Mouse (Mus musculus) adrenal gland, adult 2 months (tissue): ENCODE measurements around the gene Foxa3. TPM values are rescaled to one million over a fixed set of nuclear protein-coding genes. Genes with fewer than 3 reads are reported as not detected.
"Not testable (repeated sequence)": the region's sequence is repeated elsewhere in the genome, so short reads cannot be mapped to it uniquely, and the experiment has no call there.

Experiments used
- DNase-seq: peaks from one replicate; pipeline ENCODE4 v3.0.0; 2021
- long read RNA-seq: library from polyadenylated mRNA; stranded (forward); transcript quantifications from one replicate; pipeline ENCODE4 v2.0.0, GENCODE M21; 2021
- polyA plus RNA-seq: library from polyadenylated mRNA; depleted of rRNA; stranded (reverse); fragments of >200 nt; gene quantifications from 2 replicates; pipeline ENCODE4 v1.2.3, GENCODE M21; 2012; rRNA removed
- total RNA-seq, 2 experiments: library from RNA; stranded (reverse); gene quantifications; 2 replicates each; pipeline ENCODE4 v1.2.3; 2021

Foxa3 gene
- total RNA-seq (not detected), polyA plus RNA-seq (0.08 and 0.24 TPM in 2 replicates)
- long read RNA-seq = 0 reads

DNA sequence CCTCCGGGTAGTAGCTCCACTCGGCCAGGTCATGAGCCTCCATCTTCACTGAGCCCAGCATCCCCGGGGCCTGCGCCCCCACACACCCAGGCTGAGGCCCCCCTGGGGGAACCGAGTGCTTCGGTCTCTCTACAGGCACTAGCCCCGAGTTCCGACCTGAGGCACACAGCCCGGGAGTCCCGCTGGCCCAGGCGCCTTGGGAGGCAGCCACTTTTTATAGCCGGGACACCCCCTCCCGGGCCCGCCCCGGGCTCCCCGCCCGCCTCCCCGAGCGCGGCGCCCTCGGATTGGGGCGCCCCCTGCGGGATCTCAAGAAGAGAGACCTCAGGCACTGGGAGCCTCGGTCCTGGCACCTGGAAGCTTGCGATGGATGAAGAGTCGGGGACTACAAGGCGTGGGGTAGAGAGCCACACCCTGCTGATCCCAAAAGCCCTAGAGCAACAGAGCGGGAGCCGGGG lies at the start of gene Foxa3:
TSS of gene Foxa3 (minus strand) at position 182 of the 458 bp plus-strand sequence.
- DNase-seq = peak; percentile 66

DNA sequence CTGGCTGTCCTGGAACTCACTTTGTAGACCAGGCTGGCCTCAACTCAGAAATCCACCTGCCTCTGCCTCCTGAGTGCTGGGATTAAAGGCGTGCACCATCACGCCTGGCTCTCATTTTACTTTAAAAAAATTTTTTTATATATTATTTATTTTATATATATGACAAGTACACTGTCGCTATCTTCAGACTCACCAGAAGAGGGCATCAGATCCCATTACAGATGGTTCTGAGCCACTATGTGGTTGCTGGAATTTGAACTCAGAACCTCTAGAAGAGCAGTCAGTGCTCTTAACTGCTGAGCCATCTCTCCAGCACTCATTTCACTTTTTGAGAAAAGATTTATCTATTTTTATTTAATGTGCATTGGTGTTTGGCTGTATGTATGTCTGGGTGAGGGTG lies 47.7 kb upstream of the Foxa3 start:
- not testable (repeated sequence) for DNase-seq

DNA sequence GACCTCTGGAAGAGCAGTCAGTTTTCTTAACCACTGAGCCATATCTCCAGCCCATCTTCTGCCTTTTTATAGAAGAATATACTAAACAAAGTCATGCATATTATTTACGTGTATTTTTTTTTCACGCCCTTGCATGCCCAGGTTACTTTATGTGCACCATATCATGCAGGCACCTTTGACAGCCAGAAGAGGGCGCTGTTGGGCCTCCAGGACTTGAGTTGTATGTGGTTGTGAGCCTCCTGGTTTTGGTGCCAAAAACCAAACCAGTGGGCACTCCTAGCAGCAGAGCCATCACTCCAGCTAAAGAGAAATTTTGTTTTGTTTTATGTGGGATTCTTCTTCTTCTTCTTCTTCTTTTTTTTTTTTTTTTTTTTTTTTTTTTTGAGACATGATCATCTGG lies 46.2 kb upstream of the Foxa3 start:
- no peak for DNase-seq

DNA sequence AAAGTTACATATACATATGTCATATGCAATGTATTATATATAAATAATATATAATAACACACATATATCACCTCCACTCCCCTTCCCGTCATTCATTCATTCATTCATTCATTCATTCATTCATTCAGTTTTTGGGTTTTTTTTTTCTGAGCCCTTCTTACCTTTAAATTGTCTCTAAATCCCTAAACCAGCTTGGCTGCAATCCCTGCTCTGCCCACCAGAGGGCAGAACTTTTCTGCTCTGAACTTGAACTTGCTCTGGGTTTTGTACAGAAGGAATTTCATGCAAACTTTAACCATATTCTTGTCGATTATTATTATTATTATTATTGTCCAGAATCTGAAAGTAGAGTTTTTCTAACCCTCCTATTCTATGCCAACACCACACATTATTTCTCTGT lies 45.4 kb upstream of the Foxa3 start:
- peak; percentile 67 for DNase-seq

DNA sequence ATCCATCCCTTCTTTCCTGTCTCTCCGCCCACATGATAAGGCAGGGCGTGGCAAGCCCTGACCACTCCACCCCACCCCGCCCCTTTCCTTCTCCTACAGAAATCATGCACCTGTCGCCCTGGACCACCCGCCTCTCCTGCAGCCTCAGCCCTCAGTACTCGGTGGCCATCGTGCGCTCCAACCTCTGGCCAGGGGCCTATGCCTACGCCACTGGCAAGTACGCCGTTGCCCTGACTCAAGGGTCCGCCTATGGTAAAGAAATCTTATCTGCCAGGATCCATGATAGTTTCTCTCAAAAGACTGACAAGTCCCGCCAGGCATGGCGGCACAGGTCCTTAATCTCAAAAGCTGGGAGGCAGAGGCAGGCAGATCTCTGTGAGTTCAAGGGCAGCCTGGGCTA lies 44.6 kb upstream of the Foxa3 start:
- no peak for DNase-seq

DNA sequence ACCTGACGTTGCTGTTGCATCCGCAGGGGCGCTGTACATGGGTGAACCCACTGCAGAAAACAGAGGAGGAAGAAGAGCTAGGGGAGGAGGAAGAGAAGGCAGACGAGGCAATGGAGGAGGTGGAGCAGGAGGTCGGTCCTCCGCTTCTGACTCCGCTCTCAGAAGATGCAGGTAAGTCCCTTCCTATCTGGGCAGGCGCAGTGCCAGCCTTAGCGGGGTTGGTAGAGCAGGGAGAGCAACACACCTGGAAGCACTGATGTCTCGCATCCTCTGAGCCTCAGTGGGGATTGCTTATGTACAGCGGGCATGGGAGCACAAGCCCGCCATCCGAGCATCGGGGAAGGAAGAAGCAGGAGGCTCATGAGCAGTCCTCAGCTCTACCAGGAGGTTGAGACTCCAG lies 43.7 kb upstream of the Foxa3 start:
- no peak for DNase-seq

DNA sequence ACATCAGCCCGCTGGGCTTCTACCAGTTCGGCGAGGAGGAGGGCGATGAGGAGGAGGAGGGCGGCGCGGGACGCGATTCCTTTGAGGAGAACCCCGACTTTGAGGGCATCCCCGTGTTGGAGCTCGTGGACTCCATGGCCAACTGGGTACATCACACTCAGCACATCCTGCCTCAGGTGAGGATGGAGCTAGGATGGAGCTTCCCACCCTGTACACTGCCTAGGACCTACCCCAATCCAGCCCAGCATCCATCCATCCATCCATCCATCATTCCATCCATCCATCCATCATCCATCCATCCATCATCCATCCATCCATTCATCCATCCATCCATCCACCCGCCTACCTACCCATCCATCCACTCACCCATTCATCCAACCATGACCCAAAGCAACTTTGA lies 42.6 kb upstream of the Foxa3 start:
- DNase-seq = no peak

DNA sequence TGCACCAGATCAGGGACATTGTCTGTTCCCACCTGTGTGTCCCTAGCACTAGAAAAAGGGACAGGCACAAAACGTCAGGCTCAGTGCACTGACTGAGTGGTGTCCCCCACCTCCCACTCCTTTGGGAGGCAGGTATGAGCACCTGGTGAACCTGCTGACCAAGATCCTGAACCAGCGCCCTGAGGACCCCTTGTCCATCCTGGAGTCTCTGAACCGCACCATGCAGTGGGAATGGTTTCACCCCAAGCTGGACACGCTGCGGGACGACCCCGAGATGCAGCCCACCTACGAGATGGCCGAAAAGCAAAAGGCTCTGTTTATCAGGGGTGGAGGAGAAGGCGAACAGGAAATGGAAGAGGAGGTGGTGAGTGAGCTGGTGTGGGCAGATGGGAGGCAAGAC lies 34.1 kb upstream of the Foxa3 start:
- DNase-seq = no peak

DNA sequence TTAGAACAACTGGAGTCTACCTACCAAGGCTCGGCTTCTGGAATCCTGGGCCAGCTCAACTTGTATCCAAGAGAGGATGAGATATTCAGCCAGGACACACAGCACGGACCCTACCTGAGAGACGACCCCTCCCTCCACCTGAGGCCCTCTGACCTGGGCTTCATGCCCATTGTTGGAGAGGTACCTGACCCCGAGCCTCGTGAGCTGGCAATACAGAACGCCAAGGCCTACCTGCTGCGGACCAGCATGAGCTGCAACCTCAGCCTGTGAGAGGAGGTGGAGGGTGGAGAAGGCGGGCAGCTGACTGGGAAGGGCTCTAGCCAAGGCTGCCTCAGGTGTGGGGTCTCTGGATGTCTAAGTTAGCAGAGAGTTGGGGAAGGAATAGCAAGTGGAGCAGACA lies 31.8 kb upstream of the Foxa3 start:
- no peak for DNase-seq

DNA sequence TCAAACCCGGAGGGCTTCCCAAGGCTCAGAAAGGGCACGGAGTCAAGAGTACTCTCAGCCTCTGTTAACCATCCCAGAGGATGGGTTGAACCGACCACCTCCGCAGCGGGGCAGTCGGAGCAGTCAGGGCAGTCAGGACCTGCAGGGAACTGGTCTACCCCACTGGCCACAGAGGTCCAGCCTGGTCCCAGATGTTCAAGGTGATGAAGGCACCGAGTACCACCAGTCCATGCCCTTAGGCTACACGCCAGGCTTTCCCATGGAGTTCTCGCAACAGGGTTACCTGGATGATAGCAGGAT lies 31.4 kb upstream of the Foxa3 start:
- no peak for DNase-seq

DNA sequence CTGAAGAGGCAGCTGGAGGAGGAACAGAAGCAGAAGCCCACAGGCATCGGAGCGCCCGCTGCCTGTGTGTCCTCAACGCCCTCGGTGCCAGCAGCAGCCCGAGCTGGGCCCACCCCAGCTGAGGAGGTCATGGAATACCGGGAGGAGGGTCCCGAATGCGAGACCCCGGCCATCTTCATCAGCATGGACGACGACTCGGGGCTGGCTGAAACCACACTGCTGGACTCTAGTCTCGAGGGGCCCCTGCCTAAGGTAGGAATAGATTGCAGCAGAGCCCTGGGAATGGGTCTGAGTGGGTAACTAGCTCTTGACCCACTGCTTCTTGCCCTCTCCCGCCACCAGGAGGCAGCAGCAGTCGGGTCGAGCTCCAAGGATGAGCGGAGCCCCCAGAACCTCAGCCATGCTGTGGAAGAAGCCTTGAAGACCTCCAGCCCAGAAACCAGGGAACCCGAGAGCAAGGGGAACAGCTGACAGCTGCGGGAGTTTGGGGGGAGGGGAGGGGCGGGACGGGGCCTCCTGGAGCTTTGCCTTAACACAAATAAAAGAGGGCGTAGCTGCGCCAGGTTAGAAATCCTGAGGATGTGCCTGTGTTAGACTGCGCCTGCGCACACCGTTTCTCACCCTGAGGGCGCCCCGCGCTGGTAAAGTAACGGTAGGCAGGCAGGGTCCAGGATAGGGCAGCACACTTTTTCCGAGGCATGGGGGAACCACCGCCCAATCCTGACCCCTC lies 30.9 kb upstream of the Foxa3 start, which contains the start of gene Rsph6a:
TSS of gene Rsph6a (plus strand) at position 644 of the 730 bp plus-strand sequence.
- DNase-seq = peak; percentile 18

DNA sequence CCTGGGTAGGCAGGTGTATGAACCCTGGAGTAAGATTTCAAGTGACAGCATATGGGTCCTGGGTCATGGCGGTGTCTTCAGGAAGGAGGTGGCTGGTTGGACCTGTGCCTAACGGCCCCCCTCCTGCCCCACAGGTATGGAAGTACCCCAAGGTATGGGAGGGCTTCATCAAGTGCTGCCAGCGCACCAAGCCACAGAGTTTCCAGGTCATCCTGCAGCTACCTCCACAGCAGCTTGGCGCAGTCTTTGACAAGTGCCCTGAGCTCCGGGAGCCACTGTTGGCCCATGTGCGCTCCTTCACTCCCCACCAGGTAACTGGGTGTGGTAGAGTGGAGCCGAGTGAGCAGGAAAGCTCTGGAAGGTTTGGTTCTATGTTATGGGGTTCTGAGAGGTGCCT lies 29.8 kb upstream of the Foxa3 start:
- DNase-seq = no peak

DNA sequence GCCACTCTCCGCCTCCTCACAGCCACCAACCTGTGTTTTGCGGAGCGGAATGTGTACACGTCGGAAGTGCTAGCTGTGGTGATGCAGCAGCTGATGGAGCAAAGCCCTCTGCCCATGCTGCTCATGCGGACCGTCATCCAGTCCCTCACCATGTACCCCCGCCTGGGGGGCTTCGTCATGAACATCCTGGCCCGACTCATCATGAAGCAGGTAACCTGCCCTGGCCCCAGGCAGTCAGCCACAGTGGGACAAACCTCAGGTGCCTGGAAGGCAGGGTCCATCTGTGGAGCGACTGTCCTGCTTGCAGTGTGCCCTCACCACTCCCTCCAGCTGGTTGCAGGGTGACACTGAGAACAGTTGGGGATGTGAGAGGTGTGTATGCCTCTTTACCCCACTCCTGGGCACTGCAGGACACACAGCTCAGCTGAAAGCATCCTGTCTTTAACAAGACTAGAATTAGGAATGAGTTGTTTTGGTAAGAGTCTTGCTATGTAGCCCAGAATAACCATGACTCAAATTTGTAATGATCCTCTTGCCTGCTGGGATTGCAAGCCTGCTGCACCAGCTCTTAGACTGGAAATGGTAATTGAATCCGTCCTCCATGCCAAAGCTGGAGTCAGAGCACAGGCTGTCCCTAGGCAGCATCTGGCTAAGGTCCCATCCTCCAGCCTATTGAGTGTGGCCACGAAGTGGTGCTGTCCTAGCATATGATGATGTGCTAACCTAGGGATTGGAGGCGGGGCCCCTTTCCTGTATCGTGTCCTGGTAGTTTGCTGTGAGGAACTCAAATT lies 29.2 kb upstream of the Foxa3 start:
- DNase-seq = no peak

DNA sequence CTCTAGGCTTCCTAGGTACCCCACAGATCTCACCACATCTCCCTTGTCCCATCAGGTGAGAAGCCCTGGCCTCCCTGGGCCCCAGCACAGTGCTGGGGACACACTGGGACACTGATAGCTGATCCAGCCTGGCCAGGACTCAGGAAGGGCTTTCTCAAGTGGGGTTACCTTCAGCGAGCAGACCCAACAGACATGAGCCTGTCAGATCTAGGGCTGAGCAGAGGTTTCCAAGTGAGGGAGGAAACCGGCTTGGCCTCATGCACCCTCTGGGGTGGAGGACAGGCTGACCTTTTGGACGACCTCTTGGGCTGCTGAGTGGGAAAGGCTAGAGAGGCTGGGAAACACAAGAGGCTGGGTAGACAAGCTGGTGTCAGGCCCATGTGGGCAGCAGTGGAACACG lies 27.8 kb upstream of the Foxa3 start:
- no peak for DNase-seq

DNA sequence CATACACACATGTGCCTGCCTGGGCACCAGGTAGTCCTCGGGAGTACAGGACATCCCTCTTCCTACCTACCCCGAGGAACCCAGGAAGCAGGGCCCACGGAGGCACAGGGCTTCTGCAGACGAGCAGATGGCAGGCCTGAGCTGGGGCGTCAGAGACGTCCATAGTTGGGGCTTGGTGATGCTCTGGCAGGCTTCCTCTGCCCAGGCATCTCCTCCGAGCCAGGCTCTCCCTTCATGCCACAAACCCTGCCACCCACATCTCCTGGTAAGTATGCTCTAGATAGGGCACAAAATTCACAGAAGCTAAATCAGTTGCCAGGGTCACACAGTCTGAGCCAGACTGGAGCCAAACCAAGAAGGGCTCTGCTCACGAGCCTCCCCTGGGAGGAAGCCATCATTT lies 26.8 kb upstream of the Foxa3 start:
- DNase-seq = no peak

DNA sequence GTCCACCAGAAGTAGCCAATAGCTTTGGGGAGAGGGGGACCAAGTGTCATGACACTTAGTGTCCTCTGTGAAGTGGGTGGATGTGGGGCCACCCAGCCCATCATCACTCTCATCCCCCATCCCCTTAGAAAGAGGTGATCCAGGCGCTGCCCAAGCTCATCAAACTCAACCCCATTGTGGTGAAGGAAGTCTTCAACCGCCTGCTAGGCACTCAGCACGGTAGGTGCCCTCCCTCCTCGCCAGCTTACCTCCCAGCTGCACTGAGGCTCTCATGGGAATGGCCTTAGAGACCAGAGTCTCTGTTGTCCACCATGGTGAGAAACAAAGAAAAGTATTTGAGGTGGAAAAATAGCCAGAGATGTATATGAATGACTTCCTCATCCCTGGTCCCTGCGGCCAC lies 25.9 kb upstream of the Foxa3 start:
- no peak for DNase-seq

DNA sequence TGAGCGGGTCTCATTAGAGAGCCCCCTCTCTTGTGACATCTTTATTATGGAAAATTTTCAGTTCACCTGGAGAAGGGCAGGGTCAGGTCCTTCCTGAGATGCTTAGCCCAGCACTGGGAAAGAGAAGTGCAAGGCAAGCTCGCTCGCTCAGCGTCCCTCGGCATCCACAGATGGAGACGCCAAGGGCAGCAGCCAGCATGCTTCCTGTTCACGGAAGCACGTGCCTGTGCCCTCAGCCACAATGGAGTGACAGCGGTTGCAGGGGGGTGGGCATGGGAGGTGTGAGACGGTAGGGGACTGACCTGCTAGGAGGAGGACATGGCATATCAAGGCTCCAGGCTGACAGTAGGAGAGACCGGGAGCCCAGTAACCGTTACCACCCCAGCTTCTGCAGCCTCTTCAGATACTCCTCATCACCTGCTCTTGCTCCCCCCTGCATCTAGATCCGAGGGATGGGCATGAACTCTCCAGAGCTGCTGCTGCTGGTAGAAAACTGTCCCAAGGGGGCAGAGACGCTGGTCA lies 24.7 kb upstream of the Foxa3 start:
- DNase-seq = no peak

DNA sequence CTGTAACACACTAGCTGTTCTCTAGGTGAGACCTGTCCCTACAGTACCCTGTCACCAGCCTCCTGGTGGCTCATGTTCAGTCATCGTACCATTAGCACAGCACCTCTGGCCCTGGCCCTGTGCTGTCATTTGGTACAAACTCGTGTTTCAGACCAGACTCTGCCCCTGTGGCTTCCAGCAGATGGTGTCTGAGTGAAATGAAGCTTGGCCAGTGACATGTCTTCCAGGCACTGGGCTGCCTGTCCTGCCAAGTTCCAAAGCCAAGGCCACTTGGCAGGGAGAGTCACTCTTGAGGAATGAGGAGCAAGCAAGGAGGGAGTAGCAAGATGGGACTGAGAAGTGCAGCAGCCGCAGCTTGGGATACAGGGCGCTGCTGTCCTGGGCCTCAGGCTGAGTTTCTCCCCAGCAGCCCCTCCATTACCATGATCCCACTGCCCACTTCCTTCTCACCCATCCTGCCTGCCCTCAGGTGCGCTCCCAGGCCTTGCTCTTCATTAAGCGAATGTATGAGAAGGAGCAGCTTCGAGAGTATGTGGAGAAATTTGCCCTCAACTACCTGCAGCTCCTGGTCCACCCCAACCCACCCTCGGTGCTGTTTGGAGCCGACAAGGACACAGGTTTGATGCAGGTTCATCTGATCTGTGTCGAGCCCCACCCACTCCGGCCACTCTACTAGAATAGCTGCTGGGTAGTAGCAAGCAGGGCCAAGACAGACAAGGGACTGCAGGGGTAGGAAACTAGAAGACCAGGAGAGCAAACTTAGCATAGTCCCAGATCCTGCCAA lies 23.1 kb upstream of the Foxa3 start:
- DNase-seq = peak; percentile 89

DNA sequence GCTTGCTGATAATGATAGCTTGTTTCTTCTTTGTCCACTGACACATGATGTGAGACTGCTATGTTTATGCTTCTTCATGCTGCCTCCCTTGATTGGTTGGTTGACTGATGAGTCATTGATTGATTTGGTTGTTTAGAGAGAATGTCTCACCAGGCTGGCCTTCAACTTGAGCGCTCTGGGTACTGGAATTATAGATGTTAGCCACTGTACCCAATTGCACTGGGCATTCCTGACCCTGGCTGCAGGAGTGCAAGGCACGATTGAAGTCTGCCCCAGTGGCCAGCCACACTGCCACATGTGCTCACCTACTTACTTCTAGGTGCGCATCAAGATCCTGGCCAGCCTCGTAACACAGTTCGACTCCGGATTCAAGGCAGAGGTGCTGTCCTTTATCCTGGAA lies 21.3 kb upstream of the Foxa3 start:
- DNase-seq = peak; percentile 68

DNA sequence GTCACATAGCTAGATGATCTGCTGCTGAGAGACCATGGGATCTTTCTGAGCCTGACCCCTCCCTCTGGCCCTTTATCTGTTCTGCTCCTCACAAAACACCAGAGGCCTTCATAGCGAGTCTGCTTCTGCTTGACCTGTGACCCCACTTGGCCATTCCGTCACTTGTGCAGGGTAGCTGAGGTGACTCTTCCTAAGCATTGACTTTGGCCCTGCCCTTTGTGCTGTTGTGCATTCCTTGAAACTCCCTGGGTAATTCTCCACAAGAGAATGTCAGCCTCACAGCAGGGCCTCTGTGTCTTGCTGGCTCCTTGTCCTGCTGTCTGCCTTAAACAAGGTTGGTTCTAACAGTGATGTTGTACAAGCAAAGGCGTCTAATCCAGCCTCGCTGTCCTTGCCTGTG lies 8.3 kb upstream of the Foxa3 start:
- no peak for DNase-seq

DNA sequence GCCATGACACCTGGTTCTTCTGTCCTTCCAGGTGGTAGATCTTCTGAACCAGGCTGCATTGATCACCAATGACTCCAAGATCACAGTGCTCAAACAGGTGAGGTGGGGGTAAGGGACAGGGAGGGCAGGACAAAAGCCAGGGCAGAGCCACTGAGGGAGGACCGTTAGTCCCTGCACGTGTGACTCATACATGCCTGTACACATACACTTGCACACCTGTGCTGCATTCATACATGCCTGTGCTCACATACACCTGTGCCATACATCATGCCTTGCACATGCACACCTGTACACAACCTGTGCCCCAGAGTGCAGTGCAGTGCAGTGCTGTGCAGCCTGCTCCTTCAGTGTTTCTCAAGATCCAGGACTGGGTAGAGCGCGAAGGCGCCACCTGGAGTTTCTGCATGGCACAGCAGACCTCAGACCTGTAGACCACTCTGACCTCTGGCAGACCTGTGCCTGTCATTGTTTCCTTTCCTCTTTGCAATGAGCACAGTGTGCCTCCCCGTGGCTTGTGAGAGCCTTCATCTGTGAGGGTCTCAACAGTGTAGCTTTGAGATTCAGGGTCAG lies 5.8 kb upstream of the Foxa3 start:
- peak; percentile 64 for DNase-seq

DNA sequence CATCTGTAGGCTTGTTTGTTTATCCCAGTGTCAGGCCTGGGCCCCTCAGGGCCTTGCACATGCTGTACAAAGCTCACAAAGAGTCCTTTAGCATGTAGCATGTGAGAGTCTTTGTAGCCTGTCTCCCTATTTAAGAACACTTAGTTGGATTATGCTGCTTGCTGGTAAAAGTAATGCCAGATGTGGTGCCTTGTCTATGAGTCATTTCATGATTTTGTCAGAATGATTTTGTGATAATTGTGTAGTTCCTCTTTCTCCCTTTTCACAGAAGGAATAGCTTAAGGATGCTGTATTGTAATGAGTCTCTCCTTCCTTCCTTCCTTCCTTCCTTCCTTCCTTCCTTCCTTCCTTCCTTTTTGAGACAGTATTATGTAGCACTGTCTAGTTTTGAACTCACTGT lies 4.7 kb upstream of the Foxa3 start:
- no peak for DNase-seq
